Mouse (Mus musculus) lung, adult 2 months (tissue): ENCODE data around the gene Dlgap1. TPM values are rescaled to one million over a fixed set of nuclear protein-coding genes. Genes with fewer than 3 reads are reported as not detected.

Source experiments
- DNase-seq: peaks from one replicate; pipeline ENCODE4 v3.0.0; 2022
- H3K4me1 ChIP-seq: fragments of 200-500 bp; 2 replicates; pipeline ENCODE4 v1.6.1; 2011; ENCODE audit warnings: low read length; ENCODE audit not compliant: control insufficient read depth, insufficient read depth
- H3K4me3 ChIP-seq: fragments of 200-500 bp; replicated peaks from 2 replicates; pipeline ENCODE3; 2011; ENCODE audit warnings: low read depth, mild to moderate bottlenecking, control low read depth, low read length; ENCODE audit errors: extremely low read depth
- CTCF ChIP-seq: fragments of 200-500 bp; IDR thresholded peaks from 2 replicates; pipeline ENCODE4 v1.5.1; 2011; ENCODE audit warnings: mild to moderate bottlenecking, low read length, control low read depth; ENCODE audit not compliant: insufficient read depth
- POLR2A ChIP-seq: fragments of 200-500 bp; IDR thresholded peaks from 2 replicates; pipeline ENCODE4 v1.6.1; 2011; ENCODE audit warnings: low read depth, mild to moderate bottlenecking, control low read depth, low read length, borderline replicate concordance; ENCODE audit errors: extremely low read depth
- WGBS: fragments of 180-500 bp; shearing (Covaris S2); methylation state at CpG from one replicate; pipeline ENCODE4 v1.1.7; 2018; 5-methylcytosine and 5-hydroxymethylcytosine counted together
- polyA plus RNA-seq: library from polyadenylated mRNA; depleted of rRNA; stranded (reverse); fragments of >200 nt; gene quantifications from 2 replicates; pipeline ENCODE4 v1.2.3, GENCODE M21; 2012

The Dlgap1 gene
- polyA plus RNA-seq, 1 experiment = 0.63 TPM

DNA sequence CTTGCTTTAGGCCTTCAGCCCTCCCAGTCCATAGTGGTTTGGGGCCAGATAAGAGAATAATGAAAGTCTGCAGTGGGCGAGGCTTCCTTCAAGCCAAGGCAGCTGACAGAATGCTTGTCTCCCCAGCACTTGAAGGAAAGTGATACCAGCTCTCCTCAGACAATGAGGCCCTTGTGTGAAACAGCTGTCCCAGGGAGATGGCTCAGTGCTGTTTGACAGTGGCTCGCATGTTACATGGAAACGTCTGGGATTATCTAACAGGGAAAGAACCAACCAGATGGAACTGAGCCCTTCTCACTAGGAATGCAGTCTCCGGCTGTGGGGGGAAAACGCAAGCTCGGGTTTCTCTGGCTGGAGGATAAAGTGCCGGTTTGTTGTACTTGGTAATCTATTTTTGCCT lies 825.4 kb downstream of the Dlgap1 start:
- 44% methylated on average over 7 of the region's 7 CpGs for WGBS
- DNase-seq = no peak
- Histone ChIP-seq H3K4me3 (no peak overlapping the region), H3K4me1 (no peaks in the 10 kb centered on the region)
- TF ChIP-seq POLR2A = no peak
- TF ChIP-seq CTCF = no peak

DNA sequence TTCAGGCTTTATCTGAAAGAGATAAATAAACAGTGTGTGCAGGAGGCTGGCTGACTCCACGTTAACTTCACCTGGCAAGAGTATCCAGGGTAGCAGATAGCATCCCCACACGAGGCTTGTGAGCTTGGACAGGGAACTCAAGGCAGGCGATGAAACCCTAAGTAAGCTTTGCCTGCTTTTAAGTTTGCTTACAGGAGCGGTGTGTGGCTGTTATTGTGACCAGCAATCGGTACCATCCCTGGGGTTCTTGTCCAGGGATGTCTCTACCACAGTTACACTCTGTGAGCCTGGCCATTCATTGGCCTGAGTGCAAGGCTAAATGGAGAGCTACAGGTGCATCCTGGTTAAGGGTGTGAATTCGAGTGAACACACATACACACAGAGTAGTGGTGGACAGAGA lies 825.8 kb downstream of the Dlgap1 start:
- no peak for TF ChIP-seq CTCF
- no peak for TF ChIP-seq POLR2A
- DNase-seq = no peak
- WGBS = 48% methylated on average over 6 of the region's 6 CpGs
- no peaks in the 10 kb centered on the region for H3K4me1 ChIP-seq
- H3K4me3 ChIP-seq = no peak overlapping the region

DNA sequence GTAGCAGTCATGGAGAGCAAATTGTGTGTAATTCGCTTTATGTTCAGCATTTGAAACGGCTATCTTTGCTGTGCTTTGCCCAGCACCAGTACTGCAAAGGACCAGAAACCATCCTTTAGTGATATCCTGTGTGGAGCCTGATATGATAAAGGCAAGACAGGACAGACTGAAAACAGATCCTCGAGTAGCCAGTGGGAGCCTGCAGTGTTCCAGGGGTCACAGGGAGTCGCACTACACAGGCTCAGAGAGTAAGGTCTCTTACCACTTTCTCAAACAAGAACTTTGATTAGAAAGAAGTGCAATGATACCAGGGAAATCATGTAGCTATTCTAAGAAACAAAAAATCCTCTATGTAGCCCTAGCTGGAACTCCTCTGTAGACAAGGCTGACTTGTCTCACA lies 826.3 kb downstream of the Dlgap1 start:
- WGBS = 79% methylated on average over 4 of the region's 4 CpGs
- no peaks in the 10 kb centered on the region for H3K4me1 ChIP-seq
- no peak overlapping the region for H3K4me3 ChIP-seq
- no peak for TF ChIP-seq POLR2A
- no peak for TF ChIP-seq CTCF
- no peak for DNase-seq

DNA sequence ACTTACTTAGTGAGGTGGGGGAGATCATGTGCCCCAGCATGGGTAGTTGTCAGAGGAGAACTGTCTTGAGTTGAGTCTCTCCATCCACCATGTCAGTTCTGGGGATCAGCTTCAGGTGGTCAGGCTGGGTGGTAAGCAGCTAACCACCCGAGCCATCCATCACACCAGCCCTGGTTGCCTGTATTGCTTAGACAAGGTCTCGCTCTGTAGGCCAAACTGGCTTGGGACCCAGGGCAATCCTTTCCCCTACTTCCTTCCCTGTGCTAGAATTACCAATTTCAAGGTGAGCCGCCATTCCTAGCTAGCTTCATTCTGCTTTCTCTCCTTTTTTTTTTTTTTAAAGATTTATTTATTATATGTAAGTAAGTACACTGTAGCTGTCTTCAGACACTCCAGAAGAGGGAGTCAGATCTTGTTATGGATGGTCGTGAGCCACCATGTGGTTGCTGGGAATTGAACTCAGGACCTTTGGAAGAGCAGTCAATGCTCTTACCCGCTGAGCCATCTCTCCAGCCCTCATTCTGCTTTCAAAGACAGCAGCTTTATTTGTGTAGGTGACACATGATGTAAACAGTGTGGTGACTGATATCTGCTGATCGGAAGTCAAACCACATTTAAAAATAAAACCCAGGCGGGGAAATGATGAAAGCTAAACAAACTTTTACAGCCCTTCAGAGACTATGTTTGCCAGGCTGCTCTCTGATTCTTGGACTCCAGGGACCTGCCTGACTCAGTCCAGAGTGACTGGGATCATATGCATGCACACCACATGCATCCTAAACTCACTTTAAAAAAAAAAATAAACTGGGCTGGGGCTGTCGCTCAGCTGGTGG lies 828.3 kb downstream of the Dlgap1 start:
- TF ChIP-seq POLR2A = no peak
- TF ChIP-seq CTCF = no peak
- 41% methylated on average over 8 of the region's 8 CpGs for WGBS
- Histone ChIP-seq H3K4me3 (no peak overlapping the region), H3K4me1 (no peaks in the 10 kb centered on the region)
- no peak for DNase-seq

DNA sequence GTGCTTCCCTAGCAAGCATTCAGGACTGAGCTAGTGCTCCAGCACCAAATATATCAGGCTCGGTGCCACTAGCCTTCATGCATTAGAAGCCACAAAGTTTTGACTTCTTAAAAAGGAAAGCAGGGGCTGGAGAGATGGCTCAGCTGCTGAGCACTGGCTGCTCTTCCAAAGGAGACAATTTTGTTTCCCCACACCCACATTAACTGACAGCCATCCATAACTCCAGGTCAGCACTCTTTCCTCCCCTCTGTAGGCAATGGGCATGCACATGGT lies 828.8 kb downstream of the Dlgap1 start:
- WGBS = 45% methylated on average over 1 of the region's 1 CpGs
- no peak overlapping the region for H3K4me3 ChIP-seq
- DNase-seq = no peak
- H3K4me1 ChIP-seq = no peaks in the 10 kb centered on the region
- TF ChIP-seq CTCF = no peak
- TF ChIP-seq POLR2A = no peak

DNA sequence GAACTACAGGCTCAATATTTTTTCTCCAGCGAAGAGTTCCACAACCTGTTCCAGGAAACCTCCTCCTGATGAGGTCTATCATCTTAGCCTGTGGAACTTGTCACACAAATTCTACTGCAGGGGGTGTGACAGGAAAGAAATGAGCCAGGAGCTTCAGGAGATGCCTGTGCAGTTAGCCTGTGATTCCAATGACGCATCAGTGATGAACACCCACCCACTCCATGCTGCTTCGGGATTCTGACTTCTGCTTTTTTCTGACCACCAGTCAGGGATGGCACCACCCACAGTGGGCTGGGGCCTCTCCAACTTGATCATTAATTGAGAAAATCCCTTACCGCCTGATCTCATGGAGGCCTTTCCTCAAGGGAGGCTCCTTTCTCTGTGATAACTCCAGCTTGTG lies 830.4 kb downstream of the Dlgap1 start:
- TF ChIP-seq POLR2A = no peak
- TF ChIP-seq CTCF = no peak
- no peaks in the 10 kb centered on the region for H3K4me1 ChIP-seq
- no peak for DNase-seq
- 72% methylated on average over 4 of the region's 4 CpGs for WGBS
- H3K4me3 ChIP-seq = no peak overlapping the region

DNA sequence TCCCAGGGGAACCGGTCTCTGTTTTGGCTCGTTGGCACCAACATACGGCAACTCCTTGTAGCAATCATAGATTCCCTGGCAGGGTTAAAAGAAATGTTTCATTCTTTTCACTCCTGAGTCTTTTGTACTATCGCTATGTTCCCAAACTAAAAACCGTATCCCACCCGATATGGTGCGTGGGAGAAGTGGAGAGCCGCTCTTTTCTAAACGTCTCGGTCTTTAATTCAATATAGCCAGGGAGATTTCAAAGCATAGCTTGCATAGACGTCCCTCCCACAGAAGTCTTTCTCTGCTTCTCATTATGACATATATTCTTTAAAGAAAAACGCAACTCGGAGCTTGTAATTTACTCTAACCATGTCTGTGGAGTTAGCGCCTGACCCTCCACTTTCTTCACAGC lies 833.1 kb downstream of the Dlgap1 start:
- TF ChIP-seq POLR2A = no peak
- TF ChIP-seq CTCF = no peak
- no peak for DNase-seq
- H3K4me3 ChIP-seq = no peak overlapping the region
- 87% methylated on average over 14 of the region's 14 CpGs for WGBS
- H3K4me1 ChIP-seq = no peaks in the 10 kb centered on the region

DNA sequence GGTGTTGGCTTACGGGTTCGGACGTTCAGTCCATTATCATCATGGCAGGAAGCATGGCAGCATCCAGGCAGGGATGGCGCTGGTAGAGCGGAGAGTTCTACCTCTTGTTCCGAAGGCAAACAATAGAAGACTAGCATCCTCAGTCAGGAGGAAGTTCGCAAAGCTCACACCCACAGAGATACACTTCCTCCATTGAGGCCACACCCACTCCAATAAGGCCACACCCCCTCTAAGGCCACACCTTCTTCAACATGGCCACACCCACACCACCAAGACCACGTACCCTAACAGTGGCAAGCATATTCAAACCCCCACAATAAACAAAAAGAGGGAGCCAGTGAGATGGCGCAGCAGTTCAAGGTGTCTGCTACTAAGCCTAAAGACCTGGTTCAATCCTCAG lies 837.0 kb downstream of the Dlgap1 start:
- H3K4me3 ChIP-seq = no peak overlapping the region
- DNase-seq = no peak

DNA sequence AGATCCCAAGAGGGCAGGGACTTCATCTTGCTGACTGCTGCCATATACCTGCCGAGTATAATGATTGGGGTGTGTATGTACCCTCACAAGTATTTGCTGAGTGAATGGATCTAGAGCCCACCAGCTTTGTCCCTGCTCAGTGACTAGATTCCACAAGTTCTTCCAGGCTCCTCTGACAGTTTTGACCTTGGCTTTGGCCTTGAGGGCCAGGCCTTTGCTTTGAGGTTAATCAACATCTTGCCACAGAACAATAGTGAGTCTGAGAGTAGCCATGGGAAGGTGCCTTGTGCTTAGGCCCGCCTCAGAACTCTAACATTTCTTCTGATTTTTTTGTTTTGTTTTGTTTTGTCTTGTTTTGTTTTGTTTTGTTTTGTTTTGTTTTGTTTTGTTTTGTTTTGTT lies 837.7 kb downstream of the Dlgap1 start:
- H3K4me3 ChIP-seq = no peak overlapping the region
- no peak for TF ChIP-seq POLR2A
- no peak for TF ChIP-seq CTCF
- DNase-seq = no peak
- 91% methylated on average over 2 of the region's 2 CpGs for WGBS
- no peaks in the 10 kb centered on the region for H3K4me1 ChIP-seq

More for the DNA sequence above, 837.0 kb downstream of the Dlgap1 start:
- 92% methylated on average over 9 of the region's 9 CpGs for WGBS
- no peak for TF ChIP-seq POLR2A
- TF ChIP-seq CTCF = no peak
- H3K4me1 ChIP-seq = no peaks in the 10 kb centered on the region

DNA sequence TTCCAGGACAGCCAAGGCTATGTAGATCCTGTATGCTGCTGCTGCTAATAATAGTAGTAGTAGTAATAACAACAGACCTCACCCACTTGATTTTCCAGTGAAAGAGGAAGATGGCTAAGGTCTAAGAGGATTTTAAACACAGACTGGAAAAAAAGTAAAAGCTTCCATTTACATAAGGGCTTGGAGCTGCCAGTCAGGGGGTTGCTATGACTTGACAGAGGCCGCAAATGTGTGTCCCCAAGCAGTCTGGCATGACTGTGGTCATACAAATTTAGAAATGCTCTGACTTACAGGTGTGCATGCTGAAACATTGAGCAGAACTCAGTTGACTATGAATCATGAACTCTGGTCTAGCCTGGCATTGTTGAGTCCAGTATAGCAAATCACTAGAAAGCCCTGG lies 839.0 kb downstream of the Dlgap1 start:
- DNase-seq = no peak
- no peaks in the 10 kb centered on the region for H3K4me1 ChIP-seq
- 90% methylated on average over 1 of the region's 1 CpGs for WGBS
- H3K4me3 ChIP-seq = no peak overlapping the region
- no peak for TF ChIP-seq CTCF
- no peak for TF ChIP-seq POLR2A

DNA sequence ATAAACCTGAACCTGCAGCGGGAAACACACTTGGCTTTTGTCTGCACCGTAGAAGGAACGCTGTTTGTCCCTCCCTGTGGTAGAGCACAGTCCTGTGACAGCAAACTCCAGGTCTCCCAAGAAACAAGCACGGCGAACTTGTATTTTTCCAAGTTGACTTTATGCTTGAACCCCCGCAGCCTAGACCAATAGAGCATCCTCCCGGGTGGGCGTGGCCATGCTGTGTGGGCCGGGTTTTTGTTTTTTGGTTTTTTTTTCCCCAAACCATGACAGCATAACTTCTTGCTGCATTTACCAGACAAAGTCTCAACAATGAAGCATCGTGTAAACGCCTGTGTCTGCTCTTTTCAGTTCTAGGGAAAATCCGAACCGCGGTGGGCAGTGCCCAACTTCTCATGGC lies 840.0 kb downstream of the Dlgap1 start:
- Histone ChIP-seq H3K4me1 (no peaks in the 10 kb centered on the region), H3K4me3 (no peak overlapping the region)
- no peak for DNase-seq
- no peak for TF ChIP-seq POLR2A
- no peak for TF ChIP-seq CTCF
- WGBS = 48% methylated on average over 14 of the region's 14 CpGs
